Mouse (Mus musculus): ENCODE data around the gene Gm14214.

- TF ChIP-seq GATA1 (IDR thresholded peaks at IDR 0.05; ENCODE audit: borderline replicate concordance, low read length) (no peak), FLI1 (IDR thresholded peaks at IDR 0.05; ENCODE audit: low read length) (no peak)
Observed at GRCm38 (mm10) chr2:154764828-154765497, 4.9 kb downstream of the Gm14214 start.

Measured in megakaryocyte, embryonic 14.5 days (primary cell).